Mouse (Mus musculus) kidney, postnatal 4 days (tissue): Measurements from ENCODE around the gene Olfm1.

Experiments used
- DNase-seq, 2 experiments: peaks; one replicate each; pipeline ENCODE4 v3.0.0; 2021; ENCODE audit warnings: mixed read lengths in 2 of 2

Olfm1 gene

GRCm38 (mm10) chr2:28236447-28236846 is 43.7 kb downstream of the Olfm1 start:
- no peak for DNase-seq

GRCm38 (mm10) chr2:28239616-28240015 is 46.8 kb downstream of the Olfm1 start:
- no peak for DNase-seq

GRCm38 (mm10) chr2:28240920-28241319 is 48.1 kb downstream of the Olfm1 start:
- no peak for DNase-seq

- peak; percentile 13 to 34 for DNase-seq
Measured at GRCm38 (mm10) chr2:28241520-28242221, 48.9 kb downstream of the Olfm1 start.

- DNase-seq = peak; percentile 29 to 49
Measured at GRCm38 (mm10) chr2:28242222-28242543, 49.4 kb downstream of the Olfm1 start.

- DNase-seq = no peak
Measured at GRCm38 (mm10) chr2:28244667-28245395, 52.0 kb downstream of the Olfm1 start.

GRCm38 (mm10) chr2:28246110-28246653 is 53.4 kb downstream of the Olfm1 start:
- no peak for DNase-seq

GRCm38 (mm10) chr2:28247098-28247497 is 54.3 kb downstream of the Olfm1 start:
- no peak for DNase-seq

GRCm38 (mm10) chr2:28252554-28252953 is 59.8 kb downstream of the Olfm1 start:
- no peak for DNase-seq

- no peak for DNase-seq
Measured at GRCm38 (mm10) chr2:28256029-28256428, 63.2 kb downstream of the Olfm1 start.

- no peak for DNase-seq
Measured at GRCm38 (mm10) chr2:28261438-28261837, 68.6 kb downstream of the Olfm1 start.

- no peak for DNase-seq
Measured at GRCm38 (mm10) chr2:28267776-28268275, 75.0 kb downstream of the Olfm1 start.

GRCm38 (mm10) chr2:28270561-28270960 is 77.8 kb downstream of the Olfm1 start:
- peak; percentile 41 to 54 for DNase-seq

GRCm38 (mm10) chr2:28272218-28272965 is 79.6 kb downstream of the Olfm1 start:
- no peak for DNase-seq

GRCm38 (mm10) chr2:28274006-28274405 is 81.2 kb downstream of the Olfm1 start:
- DNase-seq = no peak

- DNase-seq = no peak
Measured at GRCm38 (mm10) chr2:28275345-28275744, 82.6 kb downstream of the Olfm1 start.

- peak; percentile 85 to 89 for DNase-seq
Measured at GRCm38 (mm10) chr2:28278150-28278549, 85.4 kb downstream of the Olfm1 start.

- DNase-seq = no peak
Measured at GRCm38 (mm10) chr2:28278853-28279252, 86.1 kb downstream of the Olfm1 start.
